Mouse (Mus musculus): ENCODE data around the gene Susd1.

The Susd1 gene

GRCm38 (mm10) chr4:59437990-59438854 is at the start of gene Susd1:
Gene Susd1 (minus strand): TSS chr4:59438633.
- 1% methylated on average over 75 of the region's 75 CpGs for WGBS

GRCm38 (mm10) chr4:59465449-59465848 is 27.0 kb upstream of the Susd1 start:
- WGBS, result 66% methylated on average over 2 of the region's 2 CpGs

- WGBS, result 84% methylated on average over 6 of the region's 6 CpGs
These were observed 26.2 kb upstream of the Susd1 start for GRCm38 (mm10) chr4:59464661-59465060.

- WGBS, result 47% methylated on average over 6 of the region's 6 CpGs
These were observed 24.1 kb upstream of the Susd1 start for GRCm38 (mm10) chr4:59462494-59462893.

GRCm38 (mm10) chr4:59461116-59461727 is 22.8 kb upstream of the Susd1 start:
- 87% methylated on average over 11 of the region's 11 CpGs for WGBS

GRCm38 (mm10) chr4:59459216-59459955 is 21.0 kb upstream of the Susd1 start:
- 70% methylated on average over 13 of the region's 13 CpGs for WGBS

GRCm38 (mm10) chr4:59457941-59458340 is 19.5 kb upstream of the Susd1 start:
- WGBS, result 40% methylated on average over 9 of the region's 9 CpGs

- WGBS, result 91% methylated on average over 5 of the region's 5 CpGs
These were observed 18.7 kb upstream of the Susd1 start for GRCm38 (mm10) chr4:59457091-59457490.

- 66% methylated on average over 2 of the region's 2 CpGs for WGBS
These were observed 17.0 kb upstream of the Susd1 start for GRCm38 (mm10) chr4:59455465-59455864.

GRCm38 (mm10) chr4:59454046-59454445 is 15.6 kb upstream of the Susd1 start:
- 54% methylated on average over 3 of the region's 3 CpGs for WGBS

GRCm38 (mm10) chr4:59452503-59452933 is 14.1 kb upstream of the Susd1 start:
- WGBS, result 94% methylated on average over 8 of the region's 8 CpGs

- WGBS, result 92% methylated on average over 3 of the region's 3 CpGs
These were observed 12.5 kb upstream of the Susd1 start for GRCm38 (mm10) chr4:59450906-59451305.

GRCm38 (mm10) chr4:59450234-59450854 is 11.9 kb upstream of the Susd1 start:
- 79% methylated on average over 6 of the region's 6 CpGs for WGBS

GRCm38 (mm10) chr4:59447296-59447695 is 8.9 kb upstream of the Susd1 start:
- 89% methylated on average over 1 of the region's 1 CpGs for whole genome bisulfite sequencing

GRCm38 (mm10) chr4:59445516-59445915 is 7.1 kb upstream of the Susd1 start:
- 79% methylated on average over 6 of the region's 6 CpGs for WGBS

GRCm38 (mm10) chr4:59444994-59445393 is 6.6 kb upstream of the Susd1 start:
- 92% methylated on average over 3 of the region's 3 CpGs for WGBS

GRCm38 (mm10) chr4:59444085-59444484 is 5.7 kb upstream of the Susd1 start:
- WGBS, result 79% methylated on average over 4 of the region's 4 CpGs

GRCm38 (mm10) chr4:59441265-59441664 is 2.8 kb upstream of the Susd1 start:
- 60% methylated on average over 1 of the region's 1 CpGs for WGBS

GRCm38 (mm10) chr4:59439960-59440359 is 1.5 kb upstream of the Susd1 start:
- 68% methylated on average over 2 of the region's 2 CpGs for WGBS

- WGBS, result 48% methylated on average over 5 of the region's 5 CpGs
These were observed 608 bp upstream of the Susd1 start for GRCm38 (mm10) chr4:59439041-59439440.

GRCm38 (mm10) chr4:59435951-59436350 is 2.5 kb downstream of the Susd1 start:
- WGBS, result 92% methylated on average over 4 of the region's 4 CpGs

- 91% methylated on average over 3 of the region's 3 CpGs for WGBS
These were observed 4.4 kb downstream of the Susd1 start for GRCm38 (mm10) chr4:59434039-59434438.
